Mouse (Mus musculus) telencephalon, adult 2 months (tissue): ENCODE results near the gene Nr1d1.

Source experiments
- DNase-seq: peaks from one replicate; pipeline ENCODE4 v3.0.0-alpha.2; 2011; ENCODE audit warnings: low read depth, low spot score

Nr1d1 gene

DNA sequence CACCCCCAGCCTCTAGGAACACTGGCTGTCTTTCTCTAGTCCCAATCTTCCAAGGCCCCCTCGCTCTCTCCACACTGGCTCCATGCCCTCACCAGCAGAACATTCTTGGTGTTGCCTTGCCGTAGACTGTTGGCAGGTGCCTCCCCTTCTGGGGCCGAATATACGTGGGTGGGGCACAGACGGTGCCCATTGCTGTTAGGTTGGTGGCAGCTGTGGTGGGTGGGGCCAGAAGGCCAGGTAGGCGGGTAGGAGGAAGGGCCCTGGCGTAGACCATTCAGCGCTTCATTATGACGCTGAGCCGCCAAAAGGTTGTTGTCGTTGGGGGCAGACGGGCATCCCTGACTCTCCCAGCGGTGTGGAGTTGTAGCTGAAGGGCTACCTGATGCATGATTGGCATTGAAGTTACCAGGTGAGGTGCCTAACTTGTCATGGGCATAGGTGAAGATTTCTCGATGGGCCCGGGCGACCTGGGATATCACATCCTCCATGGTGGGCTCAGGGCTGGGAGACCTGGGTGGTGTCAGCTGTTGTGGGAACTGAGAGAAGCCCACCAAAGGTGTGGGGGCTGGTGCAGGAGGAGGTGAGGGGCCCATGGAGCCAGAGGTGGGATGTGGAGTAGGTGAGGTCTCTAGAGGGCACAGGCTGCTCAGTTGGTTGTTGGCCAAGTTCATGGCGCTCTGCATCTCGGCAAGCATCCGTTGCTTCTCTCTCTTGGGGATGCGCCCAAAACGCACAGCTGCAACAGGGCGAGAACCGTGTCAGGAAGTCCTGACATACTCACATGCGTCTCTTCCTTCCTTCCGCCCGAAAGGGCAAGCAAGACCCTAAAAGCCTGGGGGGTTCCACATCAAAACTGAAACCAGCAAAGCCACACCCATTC is 4.8 kb downstream of the Nr1d1 start:
- no peak for DNase-seq

- DNase-seq = no peak
Measured at GRCm38 (mm10) chr11:98769007-98769954, 5.9 kb downstream of the Nr1d1 start.

DNA sequence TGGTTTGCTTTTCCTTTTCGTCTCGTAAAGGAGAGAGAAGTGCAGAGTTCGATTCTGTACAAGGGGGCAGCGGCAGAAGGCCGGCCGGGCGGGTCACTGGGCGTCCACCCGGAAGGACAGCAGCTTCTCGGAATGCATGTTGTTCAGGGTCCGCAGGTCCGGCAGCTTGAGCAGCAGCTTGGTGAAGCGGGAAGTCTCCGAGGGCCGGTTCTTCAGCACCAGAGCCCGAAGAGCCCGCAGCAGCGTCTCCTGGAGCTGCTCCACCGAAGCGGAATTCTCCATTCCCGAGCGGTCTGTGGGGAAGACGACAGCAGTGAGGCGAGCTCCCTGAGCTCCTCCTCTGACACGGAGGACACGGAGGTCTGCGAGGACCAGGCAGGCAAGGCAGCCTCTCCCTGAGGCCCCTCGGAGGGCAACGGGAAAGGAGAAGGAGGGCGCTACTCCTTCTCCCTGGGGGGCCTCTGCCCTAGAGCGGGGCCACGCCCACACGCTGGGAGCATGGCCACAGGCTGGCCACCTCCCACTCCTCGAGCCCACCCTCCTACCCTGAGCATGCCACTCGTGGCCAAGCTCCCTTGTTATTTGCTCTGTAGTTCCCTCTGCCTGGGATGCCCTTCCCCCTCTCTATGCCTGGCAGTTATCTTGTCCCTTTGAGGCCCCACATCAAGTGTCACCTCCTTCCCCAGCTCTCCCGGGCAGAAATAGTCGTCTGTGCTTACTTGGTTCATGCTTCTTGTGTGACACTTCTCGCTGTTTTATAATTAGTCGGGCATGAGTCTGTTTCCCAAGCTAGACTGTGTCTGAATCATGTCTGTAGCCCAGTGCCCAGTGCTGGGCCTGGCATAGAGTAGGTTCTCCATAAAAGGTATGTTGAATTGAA is 6.8 kb downstream of the Nr1d1 start:
- DNase-seq = no peak

DNA sequence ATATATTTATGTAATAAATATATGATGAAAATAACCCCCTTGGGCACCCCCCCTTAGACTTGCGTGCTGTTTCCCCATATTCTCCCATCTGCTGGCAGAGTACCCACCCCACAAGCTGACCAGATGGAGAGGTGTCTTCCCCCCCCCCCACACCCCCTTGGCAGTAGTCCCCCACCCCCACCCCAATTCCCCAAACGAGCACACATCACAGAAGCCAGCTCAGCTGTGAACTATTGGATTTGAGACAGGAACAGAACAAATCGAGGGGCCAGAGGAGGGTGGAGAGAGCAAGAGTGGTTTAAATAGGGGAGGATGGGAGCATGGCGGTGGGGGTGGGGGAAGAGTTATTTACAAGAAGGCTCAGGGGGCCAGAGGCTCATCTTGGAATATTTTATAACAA is 7.4 kb downstream of the Nr1d1 start:
- DNase-seq = no peak

DNA sequence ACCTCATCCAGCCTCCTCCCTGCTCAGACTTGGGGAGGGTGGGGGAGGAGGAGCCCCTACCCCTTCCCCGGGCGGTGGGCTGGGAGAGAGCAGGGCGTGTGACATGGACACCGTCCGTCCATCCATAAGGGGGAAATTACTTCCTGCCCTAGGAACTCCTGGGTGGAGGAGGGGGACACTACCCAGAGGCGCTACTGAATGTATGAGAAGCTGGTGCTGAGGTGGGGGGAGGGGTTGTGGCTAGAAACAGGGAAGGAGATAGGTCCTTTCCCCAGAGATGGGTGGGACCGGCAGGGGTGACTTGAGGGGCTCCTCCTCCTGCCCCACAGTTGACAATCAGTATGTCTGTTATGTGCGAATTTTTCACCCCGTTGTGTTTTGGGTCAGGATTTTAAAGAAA is 7.9 kb downstream of the Nr1d1 start:
- no peak for DNase-seq

- DNase-seq = no peak
Measured at GRCm38 (mm10) chr11:98766816-98767215, 8.3 kb downstream of the Nr1d1 start.

GRCm38 (mm10) chr11:98766346-98766745 is 8.8 kb downstream of the Nr1d1 start:
- DNase-seq = no peak

- no peak for DNase-seq
Measured at GRCm38 (mm10) chr11:98765421-98766309, 9.5 kb downstream of the Nr1d1 start.

GRCm38 (mm10) chr11:98764746-98765145 is 10.4 kb downstream of the Nr1d1 start:
- DNase-seq = no peak

GRCm38 (mm10) chr11:98764091-98764490 is 11.0 kb downstream of the Nr1d1 start:
- DNase-seq = no peak

DNA sequence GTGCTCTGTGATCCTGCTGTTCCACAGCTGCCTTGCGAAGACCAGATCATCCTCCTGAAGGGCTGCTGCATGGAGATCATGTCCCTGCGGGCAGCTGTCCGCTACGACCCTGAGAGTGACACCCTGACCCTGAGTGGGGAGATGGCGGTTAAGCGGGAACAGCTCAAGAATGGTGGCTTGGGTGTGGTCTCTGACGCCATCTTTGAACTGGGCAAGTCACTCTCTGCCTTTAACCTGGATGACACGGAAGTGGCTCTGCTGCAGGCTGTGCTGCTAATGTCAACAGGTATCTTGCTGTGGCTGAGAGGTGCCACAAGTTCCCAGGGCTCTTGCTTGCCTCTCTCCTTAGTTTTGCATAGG is 11.7 kb downstream of the Nr1d1 start:
- DNase-seq = no peak

- peak; percentile 87 for DNase-seq
Measured at GRCm38 (mm10) chr11:98762756-98763501, 12.2 kb downstream of the Nr1d1 start.

DNA sequence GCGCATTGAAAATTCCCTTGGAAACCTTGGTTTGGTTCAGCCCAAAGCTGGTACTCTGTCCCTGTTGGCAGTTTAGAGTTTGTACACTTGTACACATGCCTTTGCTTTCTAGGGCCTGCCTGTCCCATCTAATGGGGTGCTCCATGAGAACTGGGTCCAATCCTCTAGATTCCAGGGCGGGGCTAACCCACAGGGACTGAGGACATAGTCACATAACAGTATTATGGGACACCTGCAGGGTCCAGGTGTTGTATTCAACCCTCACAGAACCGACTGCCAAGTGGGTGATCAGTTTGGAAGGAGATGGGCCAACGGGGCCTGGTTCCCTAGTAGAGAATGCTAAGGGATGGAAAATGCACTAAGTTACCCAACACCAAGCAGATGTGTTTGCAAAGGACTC is 13.2 kb downstream of the Nr1d1 start:
- no peak for DNase-seq

DNA sequence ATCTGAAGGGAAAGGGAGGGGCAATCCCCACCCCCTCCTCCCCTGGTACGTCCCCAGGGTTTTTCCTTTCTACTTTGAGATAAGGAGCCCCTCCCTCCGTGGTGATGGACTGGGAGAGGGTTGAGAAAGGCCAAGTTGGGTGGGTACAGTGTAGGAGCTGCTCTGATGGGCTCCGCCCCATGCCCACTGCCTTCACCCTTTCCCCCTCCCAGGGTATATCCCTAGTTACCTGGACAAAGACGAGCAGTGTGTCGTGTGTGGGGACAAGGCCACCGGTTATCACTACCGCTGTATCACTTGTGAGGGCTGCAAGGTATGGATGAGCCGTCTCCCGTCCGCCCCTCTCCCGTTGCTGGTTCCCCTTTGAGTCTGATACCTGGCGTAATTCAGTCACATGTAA is 18.4 kb downstream of the Nr1d1 start:
- DNase-seq = no peak

DNA sequence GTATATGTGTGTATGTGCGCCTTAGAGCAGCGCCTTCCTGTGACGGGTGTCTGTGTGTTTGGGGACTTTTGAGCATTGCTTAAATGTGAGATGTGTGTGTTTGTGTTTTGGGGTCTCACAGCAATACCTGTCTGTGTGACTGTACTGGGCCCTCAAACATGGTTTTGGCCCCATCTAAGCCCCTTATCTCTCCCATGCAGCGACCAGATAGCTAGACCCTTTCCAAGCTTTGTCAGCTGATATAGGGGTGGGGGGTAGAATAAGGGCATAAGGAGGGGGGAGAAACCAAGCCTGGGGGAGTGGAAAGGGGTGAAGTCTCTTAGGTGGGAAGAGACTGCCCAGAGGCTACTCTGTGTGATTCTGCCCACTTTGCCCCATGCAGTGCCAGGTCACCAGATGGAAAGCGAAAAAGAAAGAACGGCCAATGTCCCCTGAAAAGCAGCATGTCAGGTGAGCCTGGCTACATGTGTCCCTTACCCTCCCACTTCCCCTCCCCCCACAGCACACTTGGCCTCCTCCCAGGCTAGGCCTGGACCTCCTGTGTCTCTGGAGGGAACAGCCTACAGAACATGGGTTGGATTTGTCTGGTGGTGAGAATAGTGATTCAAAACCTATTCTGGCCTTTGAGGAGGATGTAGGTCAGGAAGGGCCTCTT is 19.3 kb downstream of the Nr1d1 start:
- no peak for DNase-seq

DNA sequence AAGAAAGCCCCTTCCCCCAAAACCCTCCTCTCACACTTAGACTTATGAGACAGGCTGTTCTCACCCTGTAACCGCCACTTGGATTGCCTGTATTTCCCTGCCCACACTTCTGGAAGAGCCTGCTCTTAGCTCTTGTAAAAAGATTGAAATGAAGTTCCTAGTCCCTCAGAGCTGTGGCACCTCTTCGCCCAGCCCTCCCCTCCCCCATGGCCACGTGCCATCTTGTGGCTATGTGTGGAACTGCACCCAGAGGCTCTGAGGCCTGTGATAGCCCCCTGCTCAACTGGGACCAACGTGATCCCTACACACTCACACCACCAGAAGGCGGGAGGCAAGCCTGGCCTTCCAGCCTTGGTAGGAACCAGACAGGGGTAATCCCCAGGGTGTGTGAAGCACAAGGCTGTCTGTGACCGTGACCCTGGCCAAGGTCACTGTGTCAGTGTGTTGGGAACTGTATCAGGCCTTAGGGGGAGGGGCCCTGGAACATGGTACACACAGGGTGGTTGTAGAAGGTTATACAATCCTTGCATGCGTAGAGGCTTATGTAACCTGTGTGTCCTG is 20.4 kb downstream of the Nr1d1 start:
- no peak for DNase-seq

- DNase-seq = no peak
Measured at GRCm38 (mm10) chr11:98754151-98754620, 20.9 kb downstream of the Nr1d1 start.

GRCm38 (mm10) chr11:98753264-98753663 is 21.9 kb downstream of the Nr1d1 start:
- DNase-seq = no peak
